Mouse (Mus musculus) liver, adult 2 months (tissue): Measurements from ENCODE around the gene Ppp1r3d. TPM values are rescaled to one million over a fixed set of nuclear protein-coding genes. Genes with fewer than 3 reads are reported as not detected.

Source experiments
- DNase-seq: peaks from one replicate; pipeline ENCODE4 v3.0.0-alpha.2; 2011; ENCODE audit warnings: low read depth, low spot score; ENCODE audit errors: extremely low read depth
- H3K27ac ChIP-seq: fragments of 200-500 bp; replicated peaks from 2 replicates; pipeline ENCODE4 v1.5.1; 2012; ENCODE audit warnings: low read depth, mild to moderate bottlenecking, control low read depth, inconsistent platforms, low read length; ENCODE audit not compliant: insufficient read depth
- H3K27me3 ChIP-seq: fragments of 200-500 bp; 2 replicates; pipeline ENCODE4 v1.6.1; 2012; ENCODE audit warnings: mild to moderate bottlenecking, moderate library complexity, low read length, inconsistent platforms; ENCODE audit not compliant: control insufficient read depth, insufficient read depth
- H3K36me3 ChIP-seq: fragments of 200-500 bp; 2 replicates; pipeline ENCODE4 v1.6.1; 2012; ENCODE audit warnings: low read length, inconsistent platforms; ENCODE audit not compliant: control insufficient read depth, insufficient read depth
- H3K4me1 ChIP-seq: fragments of 200-500 bp; 2 replicates; pipeline ENCODE4 v1.6.1; 2011; ENCODE audit warnings: low read length; ENCODE audit not compliant: control insufficient read depth, insufficient read depth
- H3K4me3 ChIP-seq: fragments of 200-500 bp; 2 replicates; pipeline ENCODE4 v1.5.1; 2011; ENCODE audit warnings: low read depth, mild to moderate bottlenecking, control low read depth, low read length, moderate library complexity; ENCODE audit not compliant: insufficient read depth
- H3K79me2 ChIP-seq: fragments of 200-500 bp; 2 replicates; pipeline ENCODE4 v1.6.1; 2012; ENCODE audit warnings: inconsistent platforms, mild to moderate bottlenecking, low read length, moderate library complexity; ENCODE audit not compliant: control insufficient read depth, insufficient read depth
- H3K9ac ChIP-seq: fragments of 200-500 bp; 2 replicates; pipeline ENCODE4 v1.6.1; 2012; ENCODE audit warnings: low read depth, mild to moderate bottlenecking, control low read depth, inconsistent platforms, low read length
- CTCF ChIP-seq: fragments of 200-500 bp; IDR thresholded peaks from 2 replicates; pipeline ENCODE4 v1.5.1; 2011; ENCODE audit warnings: low read depth, low read length, control low read depth
- POLR2A ChIP-seq: fragments of 200-500 bp; IDR thresholded peaks from 2 replicates; pipeline ENCODE4 v1.6.1; 2011; ENCODE audit warnings: low read length, control low read depth; ENCODE audit not compliant: insufficient read depth; ENCODE audit errors: extremely low read depth
- WGBS: fragments of 180-500 bp; shearing (Covaris S2); methylation state at CpG from one replicate; pipeline ENCODE4 v1.1.7; 2018; 5-methylcytosine and 5-hydroxymethylcytosine counted together
- polyA plus RNA-seq: library from polyadenylated mRNA; depleted of rRNA; stranded (reverse); fragments of >200 nt; gene quantifications from 2 replicates; pipeline ENCODE4 v1.2.3, GENCODE M21; 2012
- total RNA-seq: library from RNA; depleted of rRNA; stranded (reverse); fragments of >200 nt; gene quantifications from 2 replicates; pipeline ENCODE4 v1.2.3, GENCODE M21; 2014

The Ppp1r3d gene
- total and polyA plus RNA-seq, 2 experiments: 0.18 to 0.21 TPM

DNA sequence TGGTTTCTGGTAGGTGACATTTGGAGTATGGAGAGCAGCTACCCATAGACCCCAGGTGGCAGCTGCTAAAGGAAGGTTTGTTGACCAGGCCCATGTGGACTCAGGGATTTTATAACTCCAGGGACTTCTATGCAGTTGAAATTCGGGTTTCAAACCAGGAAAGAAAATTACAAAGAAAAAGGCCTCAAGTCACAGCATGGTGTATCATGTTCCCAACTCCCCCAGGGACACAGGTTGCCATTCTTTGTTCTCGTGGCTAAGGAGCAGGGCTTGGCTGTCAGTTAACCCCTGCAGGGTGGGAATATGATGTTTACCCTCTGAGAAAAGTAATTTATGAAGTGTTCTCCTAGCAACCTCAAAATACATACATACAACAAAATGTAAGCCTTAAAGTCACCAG is 36.0 kb upstream of the Ppp1r3d start:
- no peak for DNase-seq
- Histone ChIP-seq H3K27ac (no peak overlapping the region), H3K79me2 (no peaks in the 10 kb centered on the region), H3K9ac (no peak overlapping the region), H3K36me3 (no peaks in the 10 kb centered on the region), H3K4me1 (no peaks in the 10 kb centered on the region; the same call in 1 of the 2 replicates), H3K27me3 (no peaks in the 10 kb centered on the region), H3K4me3 (no peak overlapping the region)
- no peak for TF ChIP-seq CTCF
- no peak for TF ChIP-seq POLR2A
- 48% methylated on average over 2 of the region's 2 CpGs for WGBS

DNA sequence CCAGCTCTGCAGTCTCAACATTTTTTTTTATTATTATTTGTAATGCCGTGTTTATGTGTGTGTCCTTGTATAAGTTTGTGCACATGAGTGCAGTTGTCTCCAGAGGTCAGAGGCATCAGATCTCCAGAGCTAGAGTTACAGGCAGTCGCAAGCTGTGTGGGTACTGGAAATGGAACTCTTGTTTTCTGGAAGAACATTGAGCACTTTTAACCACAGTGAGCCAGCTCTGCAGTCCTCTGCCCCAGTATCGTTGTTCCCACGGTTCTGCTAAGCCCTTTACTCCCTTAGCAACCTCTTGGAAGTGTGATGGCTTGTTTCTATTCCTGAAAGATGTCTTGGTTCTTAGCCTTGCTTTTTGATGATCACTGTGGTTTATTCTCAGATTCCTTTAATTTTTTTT is 35.1 kb upstream of the Ppp1r3d start:
- WGBS: 80% methylated on average over 4 of the region's 4 CpGs
- H3K27me3 ChIP-seq: no peaks in the 10 kb centered on the region
- no peaks in the 10 kb centered on the region for H3K36me3 ChIP-seq
- H3K4me3 ChIP-seq: no peak overlapping the region
- DNase-seq: no peak
- no peak overlapping the region for H3K27ac ChIP-seq
- no peaks in the 10 kb centered on the region for H3K4me1 ChIP-seq
- no peak overlapping the region for H3K9ac ChIP-seq
- TF ChIP-seq POLR2A: no peak
- no peak for TF ChIP-seq CTCF
- H3K79me2 ChIP-seq: no peaks in the 10 kb centered on the region

DNA sequence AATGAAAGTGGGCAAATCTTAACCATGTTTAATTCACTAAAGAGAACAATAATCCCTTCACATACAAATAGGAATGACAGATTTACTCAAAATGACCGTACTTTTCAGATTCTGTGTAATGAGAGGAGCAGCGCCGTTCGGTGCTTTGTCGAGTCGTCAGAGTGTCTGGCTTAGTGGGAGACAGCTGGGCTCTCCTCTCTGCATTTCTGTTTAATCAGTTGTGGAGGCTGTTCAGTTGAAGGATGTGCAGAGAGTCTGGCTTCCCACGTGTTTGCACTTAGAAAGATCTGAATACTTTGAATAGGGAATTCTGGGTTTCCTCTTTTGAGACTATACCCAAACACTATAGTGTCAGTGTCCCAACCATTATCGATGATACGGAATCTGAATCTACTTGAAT is 23.0 kb upstream of the Ppp1r3d start:
- 71% methylated on average over 9 of the region's 9 CpGs for WGBS
- H3K27me3 ChIP-seq: no peaks in the 10 kb centered on the region
- no peak overlapping the region for H3K9ac ChIP-seq
- H3K4me1 ChIP-seq: no peaks in the 10 kb centered on the region
- TF ChIP-seq POLR2A (no peak), CTCF (no peak)
- no peak for DNase-seq
- H3K36me3 ChIP-seq: no peaks in the 10 kb centered on the region
- no peak overlapping the region for H3K27ac ChIP-seq
- no peak overlapping the region for H3K4me3 ChIP-seq
- no peaks in the 10 kb centered on the region for H3K79me2 ChIP-seq

DNA sequence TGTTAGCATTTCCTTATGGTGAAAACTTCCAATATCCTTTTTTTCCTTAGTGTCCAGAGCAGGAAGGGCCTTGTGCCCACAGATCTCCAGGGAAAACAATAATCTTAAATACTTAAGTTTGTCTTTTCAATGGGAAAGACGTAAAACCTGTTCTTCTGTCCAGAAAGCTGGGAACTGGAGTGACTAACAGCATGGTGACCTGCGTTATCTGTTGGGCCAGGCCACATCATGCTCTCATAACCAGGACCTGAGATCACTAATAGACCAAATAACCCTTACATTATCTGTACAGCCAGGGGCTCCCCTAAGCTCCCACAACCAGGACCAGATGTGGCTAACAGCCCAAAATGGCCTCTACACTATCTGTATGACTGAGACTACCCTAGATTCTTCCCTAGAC is 19.6 kb upstream of the Ppp1r3d start:
- H3K36me3 ChIP-seq: no peaks in the 10 kb centered on the region
- TF ChIP-seq POLR2A (no peak), CTCF (no peak)
- 89% methylated on average over 2 of the region's 2 CpGs for WGBS
- no peak overlapping the region for H3K4me3 ChIP-seq
- no peak overlapping the region for H3K9ac ChIP-seq
- no peaks in the 10 kb centered on the region for H3K79me2 ChIP-seq
- DNase-seq: no peak
- H3K27me3 ChIP-seq: no peaks in the 10 kb centered on the region
- H3K4me1 ChIP-seq: no peaks in the 10 kb centered on the region
- no peak overlapping the region for H3K27ac ChIP-seq

DNA sequence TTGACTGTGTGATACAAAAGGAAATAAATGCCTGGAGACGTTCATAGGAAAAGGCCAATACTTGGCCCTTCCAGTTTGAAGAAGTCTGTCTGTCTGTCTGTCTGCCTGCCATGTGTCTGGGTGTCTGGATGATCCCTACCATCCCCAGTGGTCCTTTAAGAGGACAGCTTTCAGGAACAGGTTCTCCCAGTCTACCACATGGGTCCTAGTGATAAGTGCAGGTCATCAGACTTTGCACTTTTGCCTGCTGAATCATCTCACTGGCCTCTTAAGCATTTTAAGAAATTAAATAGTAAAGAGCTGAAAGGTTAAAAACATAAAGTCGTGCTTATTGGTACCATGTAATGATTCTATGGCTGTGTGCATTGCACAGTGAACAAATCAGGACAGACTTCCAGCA is 19.2 kb upstream of the Ppp1r3d start:
- no peaks in the 10 kb centered on the region for H3K36me3 ChIP-seq

DNA sequence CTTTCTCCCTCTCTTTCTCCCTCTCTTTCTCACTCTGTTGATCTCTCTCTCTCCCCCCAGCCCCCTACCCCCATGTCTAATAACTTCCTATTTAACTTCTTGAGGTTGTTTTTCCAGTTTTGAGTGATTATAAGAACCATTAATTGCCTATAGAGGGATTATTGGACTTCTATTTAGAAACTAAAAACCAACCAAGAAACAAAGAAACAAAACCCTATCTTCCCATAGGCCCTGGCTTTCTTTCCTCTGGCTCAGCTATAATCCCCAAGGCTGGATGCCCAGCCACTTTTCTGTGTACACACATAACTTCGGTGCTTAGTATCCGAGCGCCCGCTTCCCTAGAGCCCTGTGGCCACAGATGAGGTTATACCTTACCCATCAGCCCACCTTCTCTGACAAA is 16.0 kb upstream of the Ppp1r3d start, which contains the start of gene Cdh26:
Cdh26 (plus strand) TSS at position 301 of the 400 bp plus-strand sequence.
- TF ChIP-seq CTCF (no peak), POLR2A (no peak)
- no peak within 1 kb of the TSS for H3K4me3 ChIP-seq
- no peak for DNase-seq
- WGBS: 93% methylated on average over 4 of the region's 4 CpGs
- H3K79me2 ChIP-seq: no peaks in the 10 kb centered on the region
- H3K9ac ChIP-seq: no peak within 1 kb of the TSS
- H3K4me1 ChIP-seq: no peaks in the 10 kb centered on the region
- no peaks in the 10 kb centered on the region for H3K36me3 ChIP-seq
- H3K27ac ChIP-seq: no peak within 1 kb of the TSS
- H3K27me3 ChIP-seq: no peaks in the 10 kb centered on the region

More for the DNA sequence above, 19.2 kb upstream of the Ppp1r3d start:
- Histone ChIP-seq H3K4me3 (no peak overlapping the region), H3K9ac (no peak overlapping the region), H3K27ac (no peak overlapping the region), H3K4me1 (no peaks in the 10 kb centered on the region), H3K27me3 (no peaks in the 10 kb centered on the region), H3K79me2 (no peaks in the 10 kb centered on the region)
- no peak for DNase-seq
- WGBS: 69% methylated on average over 2 of the region's 2 CpGs
- TF ChIP-seq CTCF: no peak
- no peak for TF ChIP-seq POLR2A
